Comparison of ENCODE assay signal across 7 mouse cellular contexts in genomic region chr12:68463032-68463431, GRCm38 (mm10).
A peak's percentile ranks its signal among the peaks of the same experiment; 100 is the strongest.
DNase-seq lines count a peak whose midpoint lies in the region; ATAC-seq and TF ChIP-seq lines count a peak whose summit lies in the region.

No protein-coding gene starts in this region.

- peak overlapping the region; percentile 30; the same call in 1 of the 2 replicates for H3K4me2 ChIP-seq in heart, embryonic 16.5 days (ENCODE audit: low read depth, low read length)

- H3K4me1 ChIP-seq in heart, embryonic 16.5 days (ENCODE audit: control insufficient read depth, insufficient read depth, low read length), result peaks cover 8% of the 10 kb centered on the region
- H3K4me1 ChIP-seq in olfactory bulb, adult 2 months (ENCODE audit: control insufficient read depth, insufficient read depth, low read length), result no peaks in the 10 kb centered on the region; the same call in 1 of the 2 replicates

- peak; percentile 92 for ATAC-seq in heart, embryonic 16.5 days (replicated peaks; ENCODE audit: extremely low read depth, insufficient read depth, low FRiP score)

- no peak for TF ChIP-seq POLR2A in olfactory bulb, adult 2 months (IDR thresholded peaks at IDR 0.05; ENCODE audit: insufficient read depth, low read depth, low read length)

- H3K27me3 ChIP-seq in heart, embryonic 16.5 days (ENCODE audit: control insufficient read depth, insufficient read depth, low read length), result no peaks in the 10 kb centered on the region

- DNase-seq in Muller cell, postnatal 12 days (ENCODE audit: inconsistent ontology term), result peak; percentile 17
- peak; percentile 24 for DNase-seq in brain, embryonic 18.5 days (ENCODE audit: low read depth, low spot score)
- peak in 1 of 2 experiments; percentile 17 for DNase-seq in left cerebral cortex, adult 2 months (ENCODE audit: extremely low spot score in 1 of 2, low spot score in 2 of 2)
- DNase-seq in thymus, adult 18-20 months, result no peak
- no peak for DNase-seq in gastrocnemius, postnatal 36 days

- no peak for TF ChIP-seq CTCF in left cerebral cortex, adult 2 months (IDR thresholded peaks at IDR 0.05)
- no peak for TF ChIP-seq CTCF in olfactory bulb, adult 2 months (IDR thresholded peaks at IDR 0.05; ENCODE audit: insufficient read depth, low read depth, low read length)

- H3K27ac ChIP-seq in heart, embryonic 16.5 days (ENCODE audit: low read length), result peak overlapping the region; percentile 66
- H3K27ac ChIP-seq in left cerebral cortex, adult 2 months, result no peak overlapping the region
- H3K27ac ChIP-seq in olfactory bulb, adult 2 months (ENCODE audit: insufficient read depth, low read depth, low read length), result peak overlapping the region; percentile 90

- H3K4me3 ChIP-seq in heart, embryonic 16.5 days (ENCODE audit: low read length), result no peak overlapping the region
- H3K4me3 ChIP-seq in left cerebral cortex, adult 2 months, result peak overlapping the region; percentile 24
- no peak overlapping the region for H3K4me3 ChIP-seq in olfactory bulb, adult 2 months (ENCODE audit: insufficient read depth, low read depth, low read length)

- no peaks in the 10 kb centered on the region for H3K9me3 ChIP-seq in heart, embryonic 16.5 days (replicated peaks; ENCODE audit: control insufficient read depth, low read length)

- H3K36me3 ChIP-seq in heart, embryonic 16.5 days (ENCODE audit: control insufficient read depth, insufficient read depth), result no peaks in the 10 kb centered on the region

- 13% methylated on average over 4 of the region's 4 CpGs for WGBS in heart, embryonic 16.5 days
- 11% methylated on average over 4 of the region's 4 CpGs for WGBS in olfactory bulb, adult 2 months

- intact Hi-C loops in left cerebral cortex, adult 2 months (cut with DNase I), result no loop called here
- intact Hi-C loops in gastrocnemius, postnatal 36 days (cut with DNase I), result no loop called here

- H3K9ac ChIP-seq in heart, embryonic 16.5 days (ENCODE audit: low read length), result no peak overlapping the region

Comparison
In these comparisons a context has a peak if more than half of its experiments do, and no peak if none do; other contexts are left out.
1. DNase-seq: peak in Muller cell, postnatal 12 days (single experiment) and brain, embryonic 18.5 days (single experiment); none in thymus, adult 18-20 months (0 of 2) and gastrocnemius, postnatal 36 days (0 of 2).